Mouse (Mus musculus) T-helper 2 cell (primary cell): ENCODE data around the gene St6gal1.

Experiments used
- in situ Hi-C: fragments of 300-600 bp; cut with MboI, MseI; formaldehyde crosslinking; loops from one replicate; pipeline ENCODE4 v1.15.1; 2025; ENCODE audit warnings: high pct_unique_total_duplicates

Gene St6gal1

GRCm38 (mm10) chr16:23294747-23295146 lies 70.2 kb downstream of the St6gal1 start:
- in situ Hi-C loops, result loop anchor here (25.0 kb wide), 1 partner anchor 1243 kb away; no protein-coding TSS in a partner anchor

DNA sequence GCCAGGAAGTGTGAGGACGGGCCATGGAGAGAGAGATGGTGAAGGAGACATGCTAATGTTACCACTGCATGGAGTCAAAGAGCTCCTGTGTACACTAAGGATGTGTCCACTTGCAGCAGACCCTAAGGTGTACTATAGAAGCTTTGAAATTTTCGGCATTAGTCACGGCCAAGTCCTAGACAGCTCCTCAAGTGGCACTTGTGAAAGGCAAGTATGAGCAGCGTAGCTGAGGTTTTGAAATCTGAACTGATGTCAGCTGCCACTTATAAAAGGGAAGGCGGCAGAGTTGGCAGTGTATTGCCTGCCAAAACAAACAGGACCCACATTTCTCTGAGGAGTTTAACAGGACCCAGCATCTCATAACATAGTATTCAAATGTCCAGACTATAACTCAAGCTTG lies 71.2 kb downstream of the St6gal1 start:
- in situ Hi-C loops, result loop anchor here (25.0 kb wide), 1 partner anchor 1242 kb away; no protein-coding TSS in a partner anchor

DNA sequence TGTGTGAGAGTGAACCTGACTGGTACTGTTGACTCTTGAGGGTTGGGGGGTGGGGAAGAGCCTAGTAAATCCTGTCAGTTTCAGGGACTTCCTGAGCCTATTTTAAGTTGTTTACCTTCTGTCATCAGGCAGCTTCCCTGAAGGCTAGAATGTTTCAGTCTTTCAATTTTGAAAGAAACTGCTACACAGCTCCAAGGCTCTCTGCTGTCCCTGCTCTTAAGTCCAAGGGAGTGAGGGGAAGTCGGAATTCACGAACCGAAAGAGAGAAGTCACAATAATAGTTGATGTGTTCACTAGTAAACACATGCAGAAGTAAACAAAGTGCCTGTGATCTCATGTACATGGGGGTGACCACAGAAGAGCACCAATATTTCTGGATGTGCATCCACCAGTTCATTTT lies 72.2 kb downstream of the St6gal1 start:
- in situ Hi-C loops, result loop anchor here (25.0 kb wide), 1 partner anchor 1241 kb away; no protein-coding TSS in a partner anchor

- in situ Hi-C loops, result loop anchor here (25.0 kb wide), 1 partner anchor 1239 kb away; no protein-coding TSS in a partner anchor
Observed at GRCm38 (mm10) chr16:23298441-23298840, 73.9 kb downstream of the St6gal1 start.

DNA sequence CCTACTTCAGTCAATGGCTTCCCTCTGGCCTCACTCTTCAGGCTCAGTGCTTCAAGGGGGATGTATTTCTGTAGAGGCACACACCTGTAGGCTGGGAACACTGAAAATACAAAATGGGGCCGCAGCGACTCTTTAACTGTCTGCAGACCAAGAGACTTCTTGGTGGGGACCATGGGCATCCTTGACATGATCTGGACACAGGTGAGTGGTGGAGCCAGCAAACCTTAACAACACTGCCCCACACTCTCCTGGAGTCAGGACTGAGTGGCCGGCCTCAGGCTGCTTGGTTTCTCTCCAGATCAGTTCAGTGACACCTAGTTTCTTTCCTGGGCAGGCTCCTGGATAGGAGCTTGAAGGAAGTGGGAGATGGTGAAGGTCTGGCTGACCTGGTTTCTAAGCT lies 74.4 kb downstream of the St6gal1 start:
- in situ Hi-C loops, result loop anchor here (25.0 kb wide), 1 partner anchor 1238 kb away; no protein-coding TSS in a partner anchor

DNA sequence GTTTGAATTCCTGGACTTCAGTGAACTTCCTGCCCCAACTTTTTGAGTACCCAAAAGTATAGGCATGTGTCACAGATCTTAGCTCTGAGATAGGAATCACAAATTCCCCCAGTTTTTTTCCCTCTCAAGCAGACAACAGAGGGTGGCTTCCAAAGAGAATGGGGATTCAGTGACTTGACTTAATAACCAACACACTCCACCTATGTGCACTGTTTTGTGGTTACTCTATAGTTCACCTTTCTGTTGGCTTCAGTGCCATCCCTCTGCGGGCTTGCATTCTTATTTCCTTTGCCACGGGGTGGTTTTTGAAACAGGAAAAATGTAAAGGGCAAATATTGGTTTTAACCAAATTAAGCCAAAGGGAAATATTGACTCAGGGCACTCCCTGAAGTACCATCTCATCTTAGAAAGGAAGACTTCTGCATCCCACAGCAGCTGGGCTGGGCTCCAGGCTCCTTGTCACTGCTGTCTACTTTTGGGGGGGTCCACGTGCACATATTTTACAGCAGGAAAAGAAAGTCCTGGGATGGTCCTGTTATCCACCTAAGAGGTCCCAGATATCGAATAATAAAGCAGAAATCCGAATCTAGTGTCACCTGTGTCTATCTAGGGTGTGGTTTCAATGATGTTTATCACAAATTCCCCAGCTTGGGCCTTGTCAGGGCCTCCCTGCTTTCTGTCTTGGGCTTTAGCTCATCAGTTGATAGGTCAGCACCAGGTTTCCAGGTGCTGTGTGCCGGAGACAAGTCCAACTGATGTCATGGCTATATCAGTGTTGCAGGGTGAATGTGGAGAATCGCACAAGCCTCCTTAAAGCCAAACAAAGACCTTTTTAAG lies 75.6 kb downstream of the St6gal1 start:
- in situ Hi-C loops, result loop anchor here (25.0 kb wide), 2 partner anchors 438 to 1237 kb away; partner anchors contain the start of genes Dnajb11 and Tbccd1

- in situ Hi-C loops, result loop anchor here (25.0 kb wide), 1 partner anchor 439 kb away; the partner anchor contains the start of genes Dnajb11 and Tbccd1
Observed at GRCm38 (mm10) chr16:23301762-23302161, 77.2 kb downstream of the St6gal1 start.

DNA sequence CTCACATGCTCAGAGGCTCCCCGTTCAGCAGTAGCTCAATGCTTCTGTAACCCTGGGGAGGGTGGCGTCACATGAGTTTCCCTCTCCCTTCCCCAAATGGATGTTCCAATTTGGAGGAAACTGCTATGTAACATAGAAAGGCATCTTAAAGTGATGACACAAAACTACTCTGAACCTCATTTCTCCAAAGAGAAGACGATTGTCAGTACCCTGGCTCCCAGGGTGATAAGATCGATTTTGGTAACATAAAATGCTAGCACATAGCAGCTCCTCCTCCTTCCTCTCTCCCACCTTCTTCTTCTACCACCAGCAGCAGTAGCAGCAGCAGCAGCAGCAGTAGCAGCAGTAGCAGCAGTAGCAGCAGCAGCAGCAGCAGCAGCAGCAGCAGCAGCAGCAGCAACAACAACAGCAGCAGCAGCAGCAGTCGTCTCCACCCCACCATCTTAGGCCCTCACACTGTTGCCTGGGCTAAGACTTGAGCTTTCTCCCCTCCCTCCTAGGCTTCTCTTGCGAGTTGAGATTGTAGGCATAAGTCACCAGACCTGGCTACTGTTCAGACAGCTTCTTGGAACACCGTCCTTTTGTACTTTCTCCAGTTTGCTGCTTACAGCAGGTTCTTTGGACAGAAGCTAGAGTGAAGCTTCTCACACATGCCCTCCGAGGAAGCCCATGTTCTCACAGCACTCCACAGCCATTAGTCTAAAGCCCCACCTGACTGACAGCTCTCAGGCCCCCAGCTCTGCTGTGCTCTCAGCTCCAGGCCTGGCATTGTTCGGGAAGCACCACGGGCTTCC lies 81.5 kb downstream of the St6gal1 start:
- in situ Hi-C loops, result loop anchor here (5.0 to 25.0 kb wide), 2 partner anchors 96 to 444 kb away; partner anchors contain the start of genes Dnajb11 and Tbccd1

DNA sequence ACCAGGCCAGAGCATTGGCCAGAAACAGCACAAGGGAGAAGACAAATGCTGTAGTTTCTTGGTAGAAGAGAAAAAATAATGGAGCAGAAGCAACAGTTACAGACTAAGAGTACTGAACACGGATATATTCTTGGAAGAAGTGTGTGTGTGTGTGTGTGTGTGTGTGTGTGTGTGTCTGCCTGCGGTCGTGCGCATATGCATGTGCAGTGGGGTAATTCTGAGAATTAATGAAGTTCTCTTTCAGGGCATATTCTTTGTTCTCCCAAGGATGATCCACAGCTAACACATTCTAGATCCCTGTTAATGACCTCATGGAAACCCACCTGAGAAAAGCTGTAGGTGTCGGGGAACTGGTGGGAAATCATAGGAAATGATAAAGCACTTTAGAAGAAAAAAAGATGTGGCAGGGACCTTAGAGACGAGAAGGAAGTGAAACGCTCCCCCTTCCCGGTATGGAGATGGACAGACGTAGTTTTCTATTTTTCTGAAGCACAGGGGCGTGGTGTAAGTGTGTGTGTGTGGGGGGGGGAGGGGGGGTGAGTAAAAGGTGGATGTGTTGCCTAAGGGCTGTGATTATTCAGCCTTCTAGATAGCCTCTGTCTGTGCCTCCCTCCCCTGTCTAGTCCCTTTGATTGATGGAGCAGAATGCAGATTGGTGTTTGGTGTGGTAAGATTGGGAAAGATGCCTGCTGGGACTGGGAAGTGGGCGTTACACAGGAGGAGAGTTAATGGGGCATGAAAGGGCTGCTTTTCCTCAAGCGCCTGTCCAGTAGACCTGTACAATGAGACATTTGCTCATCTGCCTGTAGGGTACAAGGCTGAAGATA lies 82.8 kb downstream of the St6gal1 start:
- in situ Hi-C loops, result loop anchor here (5.0 to 25.0 kb wide), 2 partner anchors 95 to 445 kb away; partner anchors contain the start of genes Dnajb11 and Tbccd1

GRCm38 (mm10) chr16:23308012-23308554 lies 83.5 kb downstream of the St6gal1 start:
- in situ Hi-C loops, result loop anchor here (5.0 to 25.0 kb wide), 2 partner anchors 94 to 446 kb away; partner anchors contain the start of genes Dnajb11 and Tbccd1

- in situ Hi-C loops, result loop anchor here (5.0 to 25.0 kb wide), 2 partner anchors 93 to 447 kb away; partner anchors contain the start of genes Dnajb11 and Tbccd1
Observed at GRCm38 (mm10) chr16:23309080-23309479, 84.5 kb downstream of the St6gal1 start.

DNA sequence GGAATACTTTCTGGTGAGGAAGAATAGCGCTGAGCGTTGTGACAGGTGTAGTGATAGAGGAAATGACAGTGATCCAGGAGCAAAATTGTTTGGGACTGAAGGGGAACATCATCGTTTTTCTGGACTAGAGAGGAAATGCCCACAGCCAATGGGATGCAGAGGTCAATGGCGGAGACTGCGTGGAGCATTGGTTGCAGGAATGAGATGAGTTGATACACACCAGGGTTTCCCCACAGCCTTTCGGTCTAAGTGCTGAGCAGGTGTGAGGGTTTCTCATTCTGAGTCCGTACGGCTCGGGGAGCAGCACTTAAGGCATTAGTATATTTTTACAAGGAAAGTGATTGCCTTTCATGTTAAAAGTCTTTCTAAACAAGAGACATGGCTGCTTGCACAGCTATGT lies 88.1 kb downstream of the St6gal1 start:
- in situ Hi-C loops, result loop anchor here (25.0 kb wide), 1 partner anchor 450 kb away; the partner anchor contains the start of genes Dnajb11 and Tbccd1

- in situ Hi-C loops, result loop anchor here (25.0 kb wide), 1 partner anchor 452 kb away; the partner anchor contains the start of genes Dnajb11 and Tbccd1
Observed at GRCm38 (mm10) chr16:23314790-23315189, 90.2 kb downstream of the St6gal1 start.

- in situ Hi-C loops, result loop anchor here (25.0 kb wide), 1 partner anchor 455 kb away; the partner anchor contains the start of genes Dnajb11 and Tbccd1
Observed at GRCm38 (mm10) chr16:23317411-23318047, 93.0 kb downstream of the St6gal1 start.

DNA sequence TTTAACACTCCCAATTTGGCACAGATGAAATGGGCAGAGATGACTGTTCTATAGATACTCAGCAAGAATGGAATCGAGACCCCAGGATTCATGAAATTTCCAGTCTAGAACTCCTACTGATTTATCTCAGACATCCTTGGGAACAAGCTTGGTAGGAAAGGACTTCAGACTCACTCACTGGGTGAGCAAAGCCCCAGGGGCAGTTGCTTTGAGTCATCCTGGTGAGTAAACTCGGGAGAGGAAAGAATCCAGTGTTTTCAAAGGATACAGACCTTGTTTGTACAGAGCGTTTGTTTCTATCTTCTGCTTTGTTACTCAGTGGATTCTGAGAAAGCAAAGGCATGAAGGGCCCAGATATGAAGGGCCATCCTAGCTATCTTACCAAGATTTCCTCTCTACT lies 95.5 kb downstream of the St6gal1 start:
- in situ Hi-C loops, result loop anchor here (25.0 kb wide), 1 partner anchor 458 kb away; the partner anchor contains the start of genes Dnajb11 and Tbccd1

- in situ Hi-C loops, result loop anchor here (25.0 kb wide), 1 partner anchor 458 kb away; the partner anchor contains the start of genes Dnajb11 and Tbccd1
Observed at GRCm38 (mm10) chr16:23320579-23320978, 96.0 kb downstream of the St6gal1 start.

DNA sequence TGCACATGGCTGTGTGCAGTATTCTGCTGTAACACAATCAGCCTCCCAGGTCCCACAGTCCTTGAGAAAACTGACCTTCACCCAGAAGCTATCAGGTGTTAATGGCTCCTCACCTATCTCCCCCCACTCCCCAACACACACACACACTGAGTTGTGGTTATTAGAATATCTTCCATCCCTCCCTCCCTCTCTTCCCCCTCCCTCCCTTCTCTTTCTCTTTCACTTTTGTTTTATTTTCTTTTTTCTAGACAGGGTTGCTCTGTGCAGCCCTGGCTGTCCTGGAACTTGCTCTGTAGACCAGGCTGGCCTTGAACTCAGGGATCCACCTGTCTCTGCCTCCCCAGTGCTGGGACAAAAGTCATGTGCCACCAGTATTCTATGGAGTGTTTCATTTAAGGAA lies 97.9 kb downstream of the St6gal1 start:
- in situ Hi-C loops, result loop anchor here (25.0 kb wide), 1 partner anchor 460 kb away; the partner anchor contains the start of genes Dnajb11 and Tbccd1

- in situ Hi-C loops, result loop anchor here (25.0 kb wide), 1 partner anchor 462 kb away; the partner anchor contains the start of genes Dnajb11 and Tbccd1
Observed at GRCm38 (mm10) chr16:23323915-23324314, 99.4 kb downstream of the St6gal1 start.
